Mouse (Mus musculus): ENCODE measurements around the gene Aldoart2.

The Aldoart2 gene

GRCm38 (mm10) chr12:55573794-55574193 is 8.8 kb downstream of the Aldoart2 start:
- DNase-seq (ENCODE audit: low read depth, low spot score): peak; percentile 64

- peak; percentile 65 for DNase-seq (ENCODE audit: low read depth, low spot score)
Observed at GRCm38 (mm10) chr12:55586936-55587335, 21.9 kb downstream of the Aldoart2 start.

GRCm38 (mm10) chr12:55598537-55598886 is 33.5 kb downstream of the Aldoart2 start:
- DNase-seq (ENCODE audit: low read depth, low spot score): no peak

- DNase-seq (ENCODE audit: low read depth, low spot score): peak; percentile 65
Observed at GRCm38 (mm10) chr12:55598887-55599561, 34.0 kb downstream of the Aldoart2 start, which contains the start of gene Insm2. Insm2 (plus strand) TSS chr12:55599427.

GRCm38 (mm10) chr12:55599639-55600502 is 34.8 kb downstream of the Aldoart2 start:
- peak; percentile 89 for DNase-seq (ENCODE audit: low read depth, low spot score)

GRCm38 (mm10) chr12:55600503-55600994 is 35.5 kb downstream of the Aldoart2 start:
- peak; percentile 30 for DNase-seq (ENCODE audit: low read depth, low spot score)

- DNase-seq (ENCODE audit: low read depth, low spot score): no peak
Observed at GRCm38 (mm10) chr12:55604411-55604810, 39.4 kb downstream of the Aldoart2 start.

- no peak for DNase-seq (ENCODE audit: low read depth, low spot score)
Observed at GRCm38 (mm10) chr12:55607902-55608301, 42.9 kb downstream of the Aldoart2 start.

- DNase-seq (ENCODE audit: low read depth, low spot score): no peak
Observed at GRCm38 (mm10) chr12:55610812-55611211, 45.8 kb downstream of the Aldoart2 start.

All from ZHBTc4 (cell line).